Mouse (Mus musculus) forebrain, embryonic 14.5 days (tissue): ENCODE measurements around the gene Dmrt3. TPM values are rescaled to one million over a fixed set of nuclear protein-coding genes. Genes with fewer than 3 reads are reported as not detected.
A peak's percentile ranks its signal among the peaks of the same experiment; 100 is the strongest.

ENCODE experiments used
- ATAC-seq: fragments of 200-750 bp; cut with Nextera tagmentation; 2 replicates; pipeline ENCODE4 v1.8.0; 2017; ENCODE audit warnings: mild to moderate bottlenecking, moderate library complexity
- DNase-seq: peaks from one replicate; pipeline ENCODE4 v3.0.0-alpha.2; 2015; ENCODE audit warnings: low spot score
- H3K27ac ChIP-seq: fragments of 300-500 bp; sonication (generic); 2 replicates; pipeline ENCODE4 v1.5.1; 2014; ENCODE audit warnings: low read depth, mild to moderate bottlenecking, control low read depth, low read length, moderate library complexity
- H3K27me3 ChIP-seq: fragments of 300-500 bp; sonication (generic); replicated peaks from 2 replicates; pipeline ENCODE4 v1.6.1; 2014; ENCODE audit warnings: low read length, control low read depth, mixed read lengths; ENCODE audit not compliant: control insufficient read depth, insufficient read depth
- H3K36me3 ChIP-seq: fragments of 300-500 bp; sonication (generic); 2 replicates; pipeline ENCODE4 v1.6.1; 2014; ENCODE audit warnings: low read length, control low read depth; ENCODE audit not compliant: control insufficient read depth, insufficient read depth
- H3K4me1 ChIP-seq: fragments of 300-500 bp; sonication (generic); 2 replicates; pipeline ENCODE4 v1.6.1; 2014; ENCODE audit warnings: antibody characterized with exemption, low read length, control low read depth; ENCODE audit not compliant: control insufficient read depth, insufficient read depth
- H3K4me2 ChIP-seq: fragments of 300-500 bp; sonication (generic); 2 replicates; pipeline ENCODE4 v1.6.1; 2014; ENCODE audit warnings: mild to moderate bottlenecking, control low read depth, low read length
- H3K4me3 ChIP-seq: fragments of 300-500 bp; sonication (generic); 2 replicates; pipeline ENCODE4 v1.5.1; 2014; ENCODE audit warnings: low read depth, low read length, control low read depth
- H3K9ac ChIP-seq: fragments of 300-500 bp; sonication (generic); 2 replicates; pipeline ENCODE4 v1.6.1; 2014; ENCODE audit warnings: mild to moderate bottlenecking, low read length, control low read depth, moderate library complexity
- H3K9me3 ChIP-seq: fragments of 300-500 bp; sonication (generic); replicated peaks from 2 replicates; pipeline ENCODE4 v1.6.1; 2016; ENCODE audit warnings: low read length, control low read depth, mixed read lengths; ENCODE audit not compliant: control insufficient read depth
- WGBS: fragments of 180-500 bp; shearing (Covaris S2); extraction: QIAGEN DNeasy Blood & Tissue Kit; methylation state at CpG from one replicate; pipeline ENCODE4 v1.1.7; 2014; 5-methylcytosine and 5-hydroxymethylcytosine counted together
- polyA plus RNA-seq: library from polyadenylated mRNA; unstranded; fragments of >200 nt; fragmentation: Nextera tagmentation; extraction: Ambion mirVana; gene quantifications from 2 replicates; pipeline ENCODE4 v1.2.1, GENCODE M21; 2014

The Dmrt3 gene
- 3.6 and 5.0 TPM in 2 replicates for polyA plus RNA-seq

DNA sequence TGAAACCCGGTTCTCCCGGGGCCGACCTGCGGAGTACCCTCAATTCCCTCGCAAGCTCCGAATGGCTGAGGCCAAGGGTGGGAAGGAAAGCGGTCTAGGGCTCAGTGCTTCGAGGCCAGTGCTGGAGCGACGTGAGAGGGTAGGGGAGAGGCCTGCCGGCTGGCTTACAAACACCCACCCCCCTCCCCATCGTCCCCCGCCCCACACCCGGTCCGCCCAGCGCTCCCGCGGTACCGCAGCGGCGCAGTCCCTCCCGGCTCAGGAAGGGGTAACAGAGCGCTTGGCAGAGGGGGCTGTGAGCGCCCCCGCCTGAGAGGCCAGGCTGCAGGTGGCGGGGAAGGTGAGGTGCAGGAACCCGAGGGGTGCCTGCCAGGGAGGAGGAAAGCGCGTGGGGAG is at the start of gene Dmrt3:
Gene Dmrt3 (plus strand): TSS at position 287 of the 396 bp plus-strand sequence.
- no peaks in the 10 kb centered on the region for H3K9me3 ChIP-seq
- H3K4me1 ChIP-seq = peaks cover 15% of the 10 kb centered on the region
- ATAC-seq = peak; percentile 45
- 1% methylated on average over 24 of the region's 29 CpGs for WGBS
- DNase-seq = peak; percentile 64
- H3K4me2 ChIP-seq = peak within 1 kb of the TSS; percentile 65
- peak within 1 kb of the TSS; percentile 89 for H3K27ac ChIP-seq
- H3K4me3 ChIP-seq = peak within 1 kb of the TSS; percentile 58
- H3K9ac ChIP-seq = peak within 1 kb of the TSS; percentile 79
- H3K27me3 ChIP-seq = peaks cover 56% of the 10 kb centered on the region
- H3K36me3 ChIP-seq = no peaks in the 10 kb centered on the region

DNA sequence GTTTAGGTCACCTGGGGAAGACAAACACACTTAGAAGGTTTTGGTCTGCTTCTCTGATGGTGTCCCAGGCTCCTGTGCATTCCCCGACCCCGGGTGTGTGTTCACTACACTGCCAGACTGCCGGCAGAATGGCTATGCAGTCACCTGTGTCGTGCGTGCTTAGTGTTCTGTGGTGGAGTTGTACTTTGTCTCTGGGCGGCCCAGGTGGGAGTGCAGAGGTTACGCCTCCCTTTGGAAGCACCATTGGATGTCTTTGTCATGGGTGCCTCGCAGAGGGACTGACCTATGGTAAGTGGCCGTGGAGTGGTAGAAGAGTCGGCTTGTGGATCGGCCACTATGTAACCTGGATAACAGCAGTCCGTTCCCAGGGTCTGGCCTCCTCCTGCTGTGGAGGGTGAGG is 45.7 kb upstream of the Dmrt3 start:
- no peak for DNase-seq
- no peaks in the 10 kb centered on the region for H3K36me3 ChIP-seq
- no peaks in the 10 kb centered on the region for H3K27me3 ChIP-seq
- H3K4me3 ChIP-seq = no peak overlapping the region
- no peak overlapping the region for H3K27ac ChIP-seq
- H3K4me2 ChIP-seq = no peak overlapping the region
- 87% methylated on average over 12 of the region's 12 CpGs for WGBS
- no peaks in the 10 kb centered on the region for H3K4me1 ChIP-seq
- ATAC-seq = no peak
- no peak overlapping the region for H3K9ac ChIP-seq
- H3K9me3 ChIP-seq = 0 out of 2 replicates have a peak, but pooled peaks cover 3% of the 10 kb centered on the region

DNA sequence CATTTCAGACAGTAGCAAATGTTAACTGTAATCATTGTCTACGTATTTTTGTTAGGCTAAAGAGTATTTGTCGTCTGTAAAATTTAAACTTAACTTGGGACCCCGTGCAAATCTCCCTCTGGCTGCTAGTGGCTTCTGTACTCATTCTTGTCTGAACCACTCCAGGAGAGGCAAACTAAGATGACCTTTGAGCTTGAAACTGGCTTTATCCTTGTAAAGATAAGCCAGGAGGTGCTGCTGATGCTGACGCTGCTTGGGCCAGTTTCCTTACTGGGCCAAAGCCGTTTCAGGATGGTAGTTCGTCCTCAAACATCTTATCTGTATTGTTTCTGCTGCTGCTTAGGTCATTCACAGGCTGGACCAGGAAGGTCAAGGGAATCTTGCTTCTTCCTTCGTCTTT is 40.3 kb upstream of the Dmrt3 start:
- no peaks in the 10 kb centered on the region for H3K27me3 ChIP-seq
- no peak for ATAC-seq
- H3K27ac ChIP-seq = no peak overlapping the region
- peaks cover 8% of the 10 kb centered on the region for H3K4me1 ChIP-seq
- H3K9me3 ChIP-seq = no peaks in the 10 kb centered on the region
- no peaks in the 10 kb centered on the region for H3K36me3 ChIP-seq
- no peak overlapping the region for H3K9ac ChIP-seq
- WGBS = 93% methylated on average over 7 of the region's 7 CpGs
- H3K4me3 ChIP-seq = no peak overlapping the region
- H3K4me2 ChIP-seq = no peak overlapping the region
- no peak for DNase-seq

DNA sequence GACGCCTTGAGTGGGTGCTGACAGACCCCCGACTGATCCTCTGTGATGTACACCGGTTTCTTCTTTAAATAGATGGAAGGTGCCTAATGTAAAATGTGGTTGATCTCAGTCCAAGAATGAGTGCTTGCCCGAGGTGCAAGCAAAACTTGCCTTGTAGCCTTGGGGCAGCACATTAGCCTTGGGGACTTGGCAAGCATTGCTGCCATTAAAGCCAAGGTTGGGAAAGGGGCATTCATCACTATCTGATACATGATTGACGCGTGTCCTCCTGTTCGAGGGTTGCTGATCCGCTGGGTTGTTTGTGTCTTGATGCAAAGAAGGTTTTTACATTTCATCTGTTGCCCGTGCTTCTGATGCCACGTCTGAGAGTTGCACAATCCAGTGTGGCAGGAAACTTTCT is 35.7 kb upstream of the Dmrt3 start:
- ATAC-seq (0 out of 2 replicates have a peak, but pooled peaks have one; percentile 26), DNase-seq (peak; percentile 21)
- Histone ChIP-seq H3K4me1 (peaks cover 16% of the 10 kb centered on the region), H3K27me3 (no peaks in the 10 kb centered on the region), H3K27ac (no peak overlapping the region), H3K9me3 (no peaks in the 10 kb centered on the region), H3K4me3 (no peak overlapping the region), H3K36me3 (no peaks in the 10 kb centered on the region), H3K9ac (no peak overlapping the region), H3K4me2 (no peak overlapping the region)
- 42% methylated on average over 10 of the region's 10 CpGs for WGBS

DNA sequence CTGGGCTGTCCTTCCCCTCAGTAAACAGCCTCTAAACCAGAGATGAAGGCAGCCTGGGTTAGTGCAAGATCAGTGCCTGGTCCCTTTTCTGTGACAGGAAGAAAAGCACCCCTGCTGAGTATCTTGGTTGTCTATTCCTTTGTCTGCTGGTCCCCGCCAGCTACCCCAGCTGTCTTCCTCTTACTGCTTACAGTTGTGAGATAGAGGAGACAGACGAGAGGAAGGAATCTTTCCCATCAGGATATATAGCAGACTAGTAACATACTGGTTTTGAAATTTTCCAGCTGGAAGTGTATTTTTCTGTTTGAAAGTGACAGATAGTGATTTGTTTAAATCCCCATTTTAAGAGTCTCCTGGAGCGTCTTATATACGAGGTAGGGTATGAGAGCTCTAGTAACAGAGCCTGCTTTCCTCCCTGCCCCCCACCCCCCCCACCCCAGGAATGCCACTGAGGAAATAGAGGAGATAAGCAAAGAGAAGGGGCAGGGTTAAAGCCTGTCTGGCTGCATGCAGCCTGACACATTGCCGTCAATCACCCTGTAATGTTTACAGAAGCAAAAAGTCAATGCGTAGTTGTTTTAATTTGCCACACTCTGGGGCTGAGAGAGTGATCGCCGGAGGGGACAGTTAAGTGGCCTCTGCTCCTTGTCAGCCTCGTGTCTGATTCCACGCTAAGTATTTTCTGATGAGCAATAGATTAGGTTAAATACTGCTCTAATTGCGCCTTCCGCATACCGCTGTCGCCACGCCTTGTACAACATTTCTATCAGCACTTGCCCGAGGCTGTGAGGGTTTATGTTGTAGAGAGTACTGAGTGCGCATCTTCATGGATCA is 34.9 kb upstream of the Dmrt3 start:
- Histone ChIP-seq H3K27ac (no peak overlapping the region), H3K9me3 (no peaks in the 10 kb centered on the region), H3K27me3 (no peaks in the 10 kb centered on the region), H3K4me2 (peak overlapping the region; percentile 16; the same call in 1 of the 2 replicates), H3K4me1 (peaks cover 16% of the 10 kb centered on the region), H3K9ac (no peak overlapping the region), H3K4me3 (no peak overlapping the region), H3K36me3 (no peaks in the 10 kb centered on the region)
- ATAC-seq (peak; percentile 54; the same call in 1 of the 2 replicates), DNase-seq (peak; percentile 23)
- 21% methylated on average over 17 of the region's 17 CpGs for WGBS

DNA sequence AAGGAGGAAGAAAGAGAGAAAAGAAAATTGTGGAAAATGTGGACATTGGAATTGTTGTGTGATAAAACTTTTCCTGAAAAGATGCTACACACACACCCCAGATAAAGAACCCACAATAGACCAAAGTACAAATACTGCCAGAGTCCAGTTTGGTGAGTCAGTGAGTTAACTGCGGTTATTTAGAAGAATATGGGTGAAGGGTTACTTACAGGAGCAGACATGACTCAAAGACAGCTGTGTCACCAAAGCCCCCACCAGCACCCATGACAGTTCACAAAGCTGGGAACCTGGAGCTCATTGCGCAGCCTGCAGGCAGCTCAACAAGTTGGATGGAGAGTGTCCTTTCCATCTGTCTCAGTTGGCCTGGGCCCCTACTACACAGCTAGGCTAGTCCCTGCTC is 31.7 kb upstream of the Dmrt3 start:
- H3K4me3 ChIP-seq = no peak overlapping the region
- H3K36me3 ChIP-seq = no peaks in the 10 kb centered on the region
- H3K9ac ChIP-seq = no peak overlapping the region
- 100% methylated on average over 2 of the region's 2 CpGs for WGBS
- H3K4me2 ChIP-seq = no peak overlapping the region
- no peak overlapping the region for H3K27ac ChIP-seq
- H3K27me3 ChIP-seq = no peaks in the 10 kb centered on the region
- no peaks in the 10 kb centered on the region for H3K9me3 ChIP-seq
- peaks cover 16% of the 10 kb centered on the region for H3K4me1 ChIP-seq
- DNase-seq (no peak), ATAC-seq (no peak)

DNA sequence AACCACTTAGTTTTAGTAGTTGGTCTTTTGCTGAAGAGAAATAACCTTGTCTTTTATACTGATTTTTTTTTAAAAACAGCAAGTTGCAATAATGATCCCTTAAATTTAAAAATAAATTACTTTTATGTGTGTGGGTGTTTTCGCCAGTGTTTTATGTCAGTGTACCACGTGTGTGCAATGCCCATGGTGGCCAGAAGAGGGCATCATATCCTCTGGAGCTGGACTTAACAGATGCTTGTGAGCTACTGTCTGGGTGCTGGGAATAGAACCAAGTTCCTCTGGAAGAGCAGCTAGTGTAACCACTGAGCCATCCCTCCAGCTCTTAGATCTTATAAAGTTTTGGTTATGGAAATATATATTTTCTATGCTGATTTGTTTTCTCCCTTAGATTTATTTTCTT is 30.7 kb upstream of the Dmrt3 start:
- Histone ChIP-seq H3K36me3 (no peaks in the 10 kb centered on the region), H3K27ac (no peak overlapping the region), H3K4me3 (no peak overlapping the region), H3K4me1 (peaks cover 11% of the 10 kb centered on the region), H3K4me2 (no peak overlapping the region), H3K9ac (no peak overlapping the region), H3K9me3 (no peaks in the 10 kb centered on the region), H3K27me3 (no peaks in the 10 kb centered on the region)
- DNase-seq = no peak
- WGBS = 88% methylated on average over 2 of the region's 2 CpGs
- no peak for ATAC-seq

DNA sequence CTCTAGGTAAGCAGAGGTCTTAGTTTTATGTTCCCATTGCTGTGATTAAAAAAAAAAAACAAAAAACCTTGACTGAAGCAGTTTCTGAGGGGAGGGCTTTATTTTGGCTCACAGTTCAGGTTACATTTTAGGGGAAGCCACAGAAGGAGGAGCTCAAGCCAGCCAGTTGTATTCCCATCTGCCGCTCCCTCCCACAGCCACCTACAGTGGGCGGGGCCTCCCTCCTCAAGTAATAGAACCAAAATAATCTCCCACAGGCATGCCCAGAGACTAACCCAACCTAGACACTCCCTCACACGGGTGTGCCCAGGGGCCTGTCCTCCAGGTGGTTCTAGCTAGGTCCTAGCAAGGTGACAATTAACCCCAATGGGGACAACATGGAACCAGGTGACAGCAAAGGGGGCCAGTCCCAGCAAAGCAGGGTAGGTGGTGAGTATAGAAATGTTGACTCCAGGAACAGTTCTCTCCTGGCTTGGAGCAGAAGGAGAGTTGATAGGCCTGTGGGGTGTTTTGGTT is 12.3 kb upstream of the Dmrt3 start:
- ATAC-seq (no peak), DNase-seq (no peak)
- no peaks in the 10 kb centered on the region for H3K36me3 ChIP-seq
- H3K4me2 ChIP-seq = no peak overlapping the region
- no peak overlapping the region for H3K4me3 ChIP-seq
- WGBS = 43% methylated on average over 3 of the region's 3 CpGs
- no peaks in the 10 kb centered on the region for H3K4me1 ChIP-seq
- H3K27me3 ChIP-seq = peaks cover 31% of the 10 kb centered on the region
- no peak overlapping the region for H3K27ac ChIP-seq
- H3K9me3 ChIP-seq = no peaks in the 10 kb centered on the region
- H3K9ac ChIP-seq = no peak overlapping the region

DNA sequence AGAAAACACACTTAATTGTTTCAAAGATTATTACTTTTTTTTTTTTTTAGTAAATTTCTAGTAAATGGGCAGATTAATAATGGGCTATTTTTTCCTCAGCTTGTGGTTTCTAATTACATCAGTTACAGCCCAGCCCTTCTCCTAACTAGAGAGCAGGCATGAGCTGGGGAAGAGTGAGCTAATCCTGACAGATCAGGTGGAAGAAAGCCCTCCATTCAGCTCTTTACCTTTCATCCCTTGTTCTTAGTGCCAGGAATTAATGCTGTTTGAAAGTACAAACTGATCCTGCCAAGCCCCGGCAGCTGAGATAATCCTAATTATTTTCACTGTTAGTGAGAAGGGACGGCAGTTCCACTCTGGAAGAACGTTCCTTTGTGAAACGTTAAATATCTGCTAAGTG is 11.5 kb upstream of the Dmrt3 start:
- no peak overlapping the region for H3K4me3 ChIP-seq
- peaks cover 33% of the 10 kb centered on the region for H3K27me3 ChIP-seq
- ATAC-seq (peak; percentile 90), DNase-seq (peak; percentile 90)
- WGBS = under 1% methylated on average over 4 of the region's 4 CpGs
- H3K27ac ChIP-seq = no peak overlapping the region
- no peaks in the 10 kb centered on the region for H3K36me3 ChIP-seq
- no peaks in the 10 kb centered on the region for H3K9me3 ChIP-seq
- H3K4me1 ChIP-seq = no peaks in the 10 kb centered on the region
- 0 out of 2 replicates have a peak overlapping the region, but pooled peaks have one; percentile 10 for H3K4me2 ChIP-seq
- no peak overlapping the region for H3K9ac ChIP-seq
